Mouse (Mus musculus) myocyte (in vitro differentiated cells): ENCODE measurements around the gene Htr1d. TPM values are rescaled to one million over a fixed set of nuclear protein-coding genes. Genes with fewer than 3 reads are reported as not detected.
A peak's percentile ranks its signal among the peaks of the same experiment; 100 is the strongest.

ENCODE experiments used
- H3K27me3 ChIP-seq: one replicate; pipeline ENCODE4 v1.6.1; 2011; ENCODE audit not compliant: control insufficient read depth, insufficient read depth, insufficient read length
- H3K36me3 ChIP-seq: one replicate; pipeline ENCODE4 v1.6.1; 2011; ENCODE audit not compliant: control insufficient read depth, insufficient read depth
- H3K4me2 ChIP-seq: one replicate; pipeline ENCODE4 v1.6.1; 2011; ENCODE audit warnings: low read depth, control low read depth
- H3K4me3 ChIP-seq: one replicate; pipeline ENCODE4 v1.5.1; 2011; ENCODE audit warnings: mild to moderate bottlenecking, control low read depth, moderate library complexity
- H3K79me2 ChIP-seq: one replicate; pipeline ENCODE4 v1.6.1; 2011; ENCODE audit not compliant: control insufficient read depth, insufficient read depth
- H3ac ChIP-seq: one replicate; pipeline ENCODE4 v1.6.1; 2011; ENCODE audit not compliant: control insufficient read depth, insufficient read length
- CEBPB ChIP-seq: IDR thresholded peaks from 2 replicates; pipeline ENCODE4 v1.6.1; 2011; ENCODE audit warnings: mild to moderate bottlenecking, moderate library complexity; ENCODE audit not compliant: poor library complexity, insufficient read depth, severe bottlenecking
- E2F4 ChIP-seq: IDR thresholded peaks from one replicate; pipeline ENCODE4 v1.6.1; 2011; ENCODE audit warnings: mild to moderate bottlenecking, control low read depth, moderate library complexity; ENCODE audit not compliant: insufficient read depth
- MAX ChIP-seq: IDR thresholded peaks from one replicate; pipeline ENCODE4 v1.6.1; 2011; ENCODE audit warnings: low read depth, mild to moderate bottlenecking, control low read depth
- MYOD1 ChIP-seq, 3 experiments: IDR thresholded peaks; one replicate each; pipeline ENCODE4 v1.6.1; 2011; ENCODE audit warnings: control low read depth in 2 of 3, low read depth in 2 of 3, mild to moderate bottlenecking in 2 of 3, moderate library complexity in 1 of 3; ENCODE audit not compliant: insufficient read length in 2 of 3, control insufficient read depth in 1 of 3
- MYOG ChIP-seq, 3 experiments: IDR thresholded peaks; one replicate each; pipeline ENCODE4 v1.6.1; 2011; ENCODE audit warnings: control low read depth in 2 of 3, low read depth in 2 of 3, mild to moderate bottlenecking in 2 of 3; ENCODE audit not compliant: insufficient read length in 2 of 3, control insufficient read depth in 1 of 3, insufficient read depth in 1 of 3
- POLR2A ChIP-seq: IDR thresholded peaks from one replicate; pipeline ENCODE4 v1.6.1; 2011; ENCODE audit warnings: low read depth, mild to moderate bottlenecking, control low read depth, moderate library complexity; ENCODE audit not compliant: insufficient read length
- POLR2AphosphoS2 ChIP-seq: IDR thresholded peaks from one replicate; pipeline ENCODE4 v1.6.1; 2011; ENCODE audit warnings: low read depth, control low read depth; ENCODE audit not compliant: insufficient read length
- REST ChIP-seq: IDR thresholded peaks from one replicate; pipeline ENCODE4 v1.6.1; 2011; ENCODE audit warnings: mild to moderate bottlenecking, control low read depth, moderate library complexity; ENCODE audit not compliant: insufficient read depth, insufficient read length
- SRF ChIP-seq: IDR thresholded peaks from one replicate; pipeline ENCODE4 v1.6.1; 2011; ENCODE audit warnings: low read depth; ENCODE audit not compliant: control insufficient read depth, insufficient read length
- TCF12 ChIP-seq: IDR thresholded peaks from one replicate; pipeline ENCODE4 v1.6.1; 2011; ENCODE audit warnings: mild to moderate bottlenecking, control low read depth; ENCODE audit not compliant: poor library complexity, insufficient read depth, severe bottlenecking
- TCF3 ChIP-seq: IDR thresholded peaks from one replicate; pipeline ENCODE4 v1.6.1; 2011; ENCODE audit warnings: low read depth, control low read depth; ENCODE audit not compliant: insufficient read length
- USF1 ChIP-seq: IDR thresholded peaks from one replicate; pipeline ENCODE4 v1.6.1; 2011; ENCODE audit warnings: low read depth, mild to moderate bottlenecking, control low read depth, moderate library complexity
- polyA plus RNA-seq: library from polyadenylated mRNA; unstranded; fragments of >200 nt; fragmentation: generic; extraction: Trizol; gene quantifications from one replicate; pipeline ENCODE4 v1.2.1, GENCODE M21; 2012; ENCODE audit warnings: missing spikeins

The Htr1d gene
- polyA plus RNA-seq, 1 experiment: 0.11 TPM

DNA sequence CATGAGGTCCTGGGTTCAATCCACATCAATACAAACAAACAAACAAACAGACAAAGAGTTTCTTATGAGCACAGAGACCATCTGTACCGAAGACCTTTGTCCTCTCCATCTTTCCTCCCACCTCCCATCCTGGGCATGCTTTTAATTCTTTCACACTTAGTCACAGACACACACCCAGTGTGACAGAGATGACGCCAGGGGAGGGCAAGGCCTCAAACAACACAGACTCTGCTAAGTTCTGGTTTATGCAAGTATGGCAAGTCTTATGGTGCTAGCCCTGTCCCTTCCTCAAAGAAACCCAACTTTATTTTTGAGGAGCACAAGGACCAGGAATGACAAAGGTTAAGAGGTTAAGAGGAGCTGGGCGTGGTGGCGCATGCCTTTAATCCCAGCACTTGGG is 26.9 kb downstream of the Htr1d start:
- TF ChIP-seq REST: no peak
- TF ChIP-seq MYOG (IDR thresholded peaks at IDR 0.05; ENCODE audit: control insufficient read depth in 1 of 3, insufficient read depth in 1 of 3, insufficient read length in 2 of 3, low read depth in 2 of 3): no peak
- no peak for TF ChIP-seq TCF3
- TF ChIP-seq E2F4: no peak
- no peak for TF ChIP-seq POLR2A
- no peak for TF ChIP-seq MYOD1 (IDR thresholded peaks at IDR 0.05; ENCODE audit: control insufficient read depth in 1 of 3, insufficient read length in 2 of 3, low read depth in 2 of 3)
- no peak for TF ChIP-seq SRF
- TF ChIP-seq POLR2AphosphoS2: no peak
- H3K79me2 ChIP-seq: no peaks in the 10 kb centered on the region
- H3K27me3 ChIP-seq: no peaks in the 10 kb centered on the region
- H3K4me3 ChIP-seq: no peak overlapping the region
- no peaks in the 10 kb centered on the region for H3K36me3 ChIP-seq
- H3ac ChIP-seq: no peak overlapping the region
- H3K4me2 ChIP-seq: no peak overlapping the region

DNA sequence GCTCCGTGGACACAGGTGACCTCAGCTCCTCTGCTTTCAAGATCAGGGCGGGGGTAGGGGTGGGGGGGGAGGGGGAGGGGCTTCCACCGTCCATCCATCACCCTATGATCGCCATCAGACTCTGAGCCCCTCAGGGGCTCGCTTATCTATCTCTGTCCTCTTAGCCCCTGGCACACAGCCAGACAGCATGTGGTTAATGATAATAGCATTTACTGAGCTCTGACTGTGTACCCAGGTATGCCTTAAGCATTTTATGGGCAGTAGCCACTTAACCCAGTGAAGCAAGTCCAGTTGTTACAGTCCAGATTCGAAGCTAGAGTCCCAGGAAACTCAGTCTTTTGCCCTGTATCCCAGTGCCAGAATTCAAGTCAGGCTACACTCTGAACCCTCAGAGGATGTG is 28.2 kb downstream of the Htr1d start:
- H3K36me3 ChIP-seq: no peaks in the 10 kb centered on the region

DNA sequence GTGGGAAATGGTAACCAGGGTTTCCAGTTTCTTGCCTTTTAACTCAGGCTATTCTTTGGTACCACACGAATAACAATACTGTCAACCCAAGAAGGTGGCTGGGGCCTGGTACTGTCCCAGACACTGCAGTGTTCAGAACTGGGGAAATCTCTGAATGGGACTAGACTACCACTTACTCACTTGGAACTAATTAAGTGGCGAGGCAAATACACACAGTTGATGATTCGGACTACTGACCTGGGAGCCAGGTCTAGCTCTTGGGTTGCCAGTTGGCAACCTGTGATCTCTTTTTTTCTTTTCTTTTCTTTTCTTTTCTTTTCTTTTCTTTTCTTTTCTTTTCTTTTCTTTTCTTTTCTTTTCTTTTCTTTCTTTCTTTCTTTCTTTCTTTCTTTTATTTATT is 29.0 kb downstream of the Htr1d start:
- TF ChIP-seq CEBPB (no peak), E2F4 (no peak), MYOG (IDR thresholded peaks at IDR 0.05; ENCODE audit: control insufficient read depth in 1 of 3, insufficient read depth in 1 of 3, insufficient read length in 2 of 3, low read depth in 2 of 3) (no peak), POLR2AphosphoS2 (no peak), POLR2A (no peak), USF1 (no peak), MYOD1 (IDR thresholded peaks at IDR 0.05; ENCODE audit: control insufficient read depth in 1 of 3, insufficient read length in 2 of 3, low read depth in 2 of 3) (no peak), REST (no peak), TCF12 (no peak), SRF (no peak), TCF3 (no peak), MAX (no peak)

More for the DNA sequence above, 28.2 kb downstream of the Htr1d start:
- Histone ChIP-seq H3K4me3 (no peak overlapping the region), H3ac (no peak overlapping the region), H3K27me3 (no peaks in the 10 kb centered on the region), H3K79me2 (no peaks in the 10 kb centered on the region), H3K4me2 (no peak overlapping the region)
- TF ChIP-seq MYOD1 (IDR thresholded peaks at IDR 0.05; ENCODE audit: control insufficient read depth in 1 of 3, insufficient read length in 2 of 3, low read depth in 2 of 3): no peak
- no peak for TF ChIP-seq USF1
- TF ChIP-seq CEBPB: no peak
- no peak for TF ChIP-seq REST
- no peak for TF ChIP-seq TCF3
- TF ChIP-seq SRF: no peak

DNA sequence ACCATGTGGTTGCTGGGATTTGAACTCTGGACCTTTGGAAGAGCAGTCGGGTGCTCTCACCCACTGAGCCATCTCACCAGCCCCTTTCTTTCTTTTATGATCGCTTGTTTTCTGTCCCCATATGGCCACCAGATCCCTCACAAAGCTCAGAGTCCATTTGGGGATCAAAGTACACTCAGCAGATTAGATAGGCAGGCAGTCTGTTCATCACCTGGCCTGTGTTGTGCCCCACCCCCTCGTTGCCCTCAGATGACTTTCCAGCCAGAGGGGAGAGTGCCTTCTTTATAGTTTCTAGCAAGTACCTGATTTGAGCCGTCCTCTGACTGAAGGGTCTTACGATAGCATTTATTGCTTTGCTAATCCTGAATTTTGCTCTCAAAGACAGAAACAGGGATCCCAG is 29.5 kb downstream of the Htr1d start:
- H3K4me3 ChIP-seq: no peak overlapping the region

More for the DNA sequence above, 29.0 kb downstream of the Htr1d start:
- no peaks in the 10 kb centered on the region for H3K27me3 ChIP-seq
- H3K4me3 ChIP-seq: no peak overlapping the region
- H3ac ChIP-seq: no peak overlapping the region
- H3K4me2 ChIP-seq: no peak overlapping the region
- H3K79me2 ChIP-seq: no peaks in the 10 kb centered on the region
- H3K36me3 ChIP-seq: no peaks in the 10 kb centered on the region

DNA sequence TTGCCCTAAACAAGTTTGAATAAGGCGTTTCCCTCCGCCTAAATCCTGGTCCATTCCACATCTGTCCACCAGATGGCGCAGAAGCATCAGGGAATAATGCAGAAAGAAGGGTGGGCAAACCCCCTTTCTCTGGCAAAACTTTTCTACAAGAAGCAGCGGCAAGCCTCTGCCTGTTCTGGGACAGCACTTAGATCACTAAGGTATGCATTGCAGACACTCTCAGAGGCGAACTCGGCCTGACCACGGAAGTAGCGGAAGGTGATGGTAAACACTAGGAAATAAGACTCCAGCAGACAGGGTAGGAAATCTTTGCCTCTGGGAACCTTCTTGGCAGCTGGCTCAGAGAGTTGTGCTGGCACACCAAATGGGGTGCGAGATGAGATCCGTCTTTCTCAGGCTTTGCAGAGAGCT is 31.5 kb downstream of the Htr1d start:
- no peaks in the 10 kb centered on the region for H3K27me3 ChIP-seq
- peak overlapping the region; percentile 85 for H3K4me2 ChIP-seq
- H3K36me3 ChIP-seq: no peaks in the 10 kb centered on the region
- H3ac ChIP-seq: no peak overlapping the region
- no peak for TF ChIP-seq CEBPB
- no peak for TF ChIP-seq POLR2AphosphoS2
- no peak for TF ChIP-seq MYOG (IDR thresholded peaks at IDR 0.05; ENCODE audit: control insufficient read depth in 1 of 3, insufficient read depth in 1 of 3, insufficient read length in 2 of 3, low read depth in 2 of 3)
- TF ChIP-seq E2F4: no peak
- peak overlapping the region; percentile 9 for H3K4me3 ChIP-seq
- no peaks in the 10 kb centered on the region for H3K79me2 ChIP-seq

More for the DNA sequence above, 29.5 kb downstream of the Htr1d start:
- H3K79me2 ChIP-seq: no peaks in the 10 kb centered on the region
- no peaks in the 10 kb centered on the region for H3K36me3 ChIP-seq
- TF ChIP-seq REST (no peak), USF1 (no peak), SRF (no peak), TCF12 (no peak), MYOG (IDR thresholded peaks at IDR 0.05; ENCODE audit: control insufficient read depth in 1 of 3, insufficient read depth in 1 of 3, insufficient read length in 2 of 3, low read depth in 2 of 3) (no peak), E2F4 (no peak), POLR2AphosphoS2 (no peak), MAX (no peak), TCF3 (no peak), MYOD1 (IDR thresholded peaks at IDR 0.05; ENCODE audit: control insufficient read depth in 1 of 3, insufficient read length in 2 of 3, low read depth in 2 of 3) (no peak), POLR2A (no peak), CEBPB (no peak)
- H3ac ChIP-seq: no peak overlapping the region
- no peak overlapping the region for H3K4me2 ChIP-seq
- no peaks in the 10 kb centered on the region for H3K27me3 ChIP-seq
